Mouse (Mus musculus) olfactory bulb, adult 2 months (tissue): ENCODE measurements around the gene Auts2.

Experiments used
- CTCF ChIP-seq: fragments of 200-500 bp; IDR thresholded peaks from 2 replicates; pipeline ENCODE4 v1.5.1; 2012; ENCODE audit warnings: low read depth, mild to moderate bottlenecking, low read length, moderate library complexity; ENCODE audit not compliant: insufficient read depth
- POLR2A ChIP-seq: fragments of 200-500 bp; IDR thresholded peaks from 2 replicates; pipeline ENCODE4 v1.6.1; 2012; ENCODE audit warnings: mild to moderate bottlenecking, low read depth, low read length, moderate library complexity; ENCODE audit not compliant: insufficient read depth

DNA sequence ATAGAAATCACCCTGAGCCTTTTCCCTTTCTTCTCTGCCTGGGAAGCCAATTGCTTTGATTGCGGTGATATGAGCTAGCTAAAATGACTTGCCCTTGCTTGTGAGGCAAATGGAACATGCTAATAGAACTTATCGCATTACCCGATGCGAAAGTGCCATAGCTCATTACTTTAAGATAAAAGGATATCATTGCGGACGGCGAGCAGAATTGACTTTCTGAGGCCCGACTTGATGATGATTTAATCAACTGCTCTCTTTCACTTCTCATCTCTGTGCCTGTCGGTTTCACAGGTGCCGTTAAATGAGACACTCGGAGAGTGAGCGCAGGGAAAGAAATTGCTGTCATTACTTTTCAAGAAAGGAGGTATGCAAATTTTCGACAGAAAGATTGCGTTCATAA is 762.1 kb downstream of the Auts2 start:
- TF ChIP-seq POLR2A (no peak), CTCF (no peak)
